Mouse (Mus musculus) retina, embryonic 14.5 days (tissue): ENCODE results near the gene 3110018I06Rik.

Experiments
- DNase-seq: peaks from one replicate; pipeline ENCODE4 v3.0.0-alpha.2; 2015; ENCODE audit warnings: low spot score

The 3110018I06Rik gene

DNA sequence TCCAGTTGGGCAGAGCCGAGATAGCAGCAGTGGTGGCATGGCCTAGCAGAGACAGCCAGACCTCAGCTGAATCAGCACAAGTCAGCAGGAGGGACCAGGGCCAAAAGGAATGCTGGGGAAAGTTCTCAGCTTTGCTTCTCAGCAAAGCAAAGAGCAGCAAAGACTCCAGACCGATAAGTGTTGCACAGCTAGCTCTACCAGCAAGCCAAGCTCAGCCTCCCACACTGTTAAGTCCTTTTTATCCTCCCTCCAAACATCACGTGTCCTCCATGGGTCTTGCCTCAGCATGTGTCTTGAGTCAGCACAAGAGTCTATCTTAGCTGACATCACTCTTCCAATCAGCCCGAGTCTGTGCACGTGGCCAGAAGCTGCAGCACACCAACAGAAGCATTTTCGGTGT lies at the start of gene 3110018I06Rik:
Gene 3110018I06Rik (plus strand): TSS at position 262 of the 400 bp plus-strand sequence.
- no peak for DNase-seq

DNA sequence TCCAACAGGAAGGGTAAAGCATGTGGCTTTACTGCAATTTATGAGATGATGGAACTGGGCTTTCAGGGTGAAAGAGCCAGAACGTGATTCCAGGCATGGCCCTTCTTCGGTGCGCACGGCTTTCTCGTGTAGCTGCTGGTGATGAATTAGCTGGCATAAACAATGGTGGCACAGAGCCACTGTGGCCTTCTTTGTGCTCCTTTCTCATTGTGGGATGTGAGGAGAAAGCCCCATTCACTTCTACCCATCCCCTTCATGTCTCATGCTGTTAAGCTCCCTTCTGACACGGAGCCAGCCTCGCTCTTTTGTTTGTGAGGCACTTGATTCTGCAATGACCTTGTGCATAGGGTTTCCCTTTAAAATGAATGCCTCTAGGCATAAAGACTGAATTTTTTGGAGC lies 43.8 kb upstream of the 3110018I06Rik start:
- no peak for DNase-seq

- no peak for DNase-seq
These were observed 30.6 kb upstream of the 3110018I06Rik start for GRCm38 (mm10) chr12:107457835-107458234.

DNA sequence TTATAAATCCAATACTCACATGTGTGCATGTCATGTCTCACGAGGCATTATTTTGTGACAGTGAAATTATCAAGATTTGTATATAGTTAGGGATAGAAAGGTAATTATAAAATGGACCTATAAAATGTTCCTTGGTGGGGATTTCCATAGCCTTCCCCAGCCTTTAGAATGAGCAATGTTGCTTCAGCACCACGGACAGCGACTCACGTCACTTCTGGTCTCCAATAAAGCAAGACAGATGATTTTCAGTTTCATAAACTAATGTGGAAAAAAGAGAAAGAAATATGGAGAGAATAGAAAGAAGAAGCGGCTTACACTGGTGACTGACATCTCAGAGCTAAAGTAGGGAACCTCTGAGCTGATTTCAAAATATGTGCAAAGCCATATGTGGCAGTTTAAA lies 23.7 kb upstream of the 3110018I06Rik start:
- peak; percentile 78 for DNase-seq

DNA sequence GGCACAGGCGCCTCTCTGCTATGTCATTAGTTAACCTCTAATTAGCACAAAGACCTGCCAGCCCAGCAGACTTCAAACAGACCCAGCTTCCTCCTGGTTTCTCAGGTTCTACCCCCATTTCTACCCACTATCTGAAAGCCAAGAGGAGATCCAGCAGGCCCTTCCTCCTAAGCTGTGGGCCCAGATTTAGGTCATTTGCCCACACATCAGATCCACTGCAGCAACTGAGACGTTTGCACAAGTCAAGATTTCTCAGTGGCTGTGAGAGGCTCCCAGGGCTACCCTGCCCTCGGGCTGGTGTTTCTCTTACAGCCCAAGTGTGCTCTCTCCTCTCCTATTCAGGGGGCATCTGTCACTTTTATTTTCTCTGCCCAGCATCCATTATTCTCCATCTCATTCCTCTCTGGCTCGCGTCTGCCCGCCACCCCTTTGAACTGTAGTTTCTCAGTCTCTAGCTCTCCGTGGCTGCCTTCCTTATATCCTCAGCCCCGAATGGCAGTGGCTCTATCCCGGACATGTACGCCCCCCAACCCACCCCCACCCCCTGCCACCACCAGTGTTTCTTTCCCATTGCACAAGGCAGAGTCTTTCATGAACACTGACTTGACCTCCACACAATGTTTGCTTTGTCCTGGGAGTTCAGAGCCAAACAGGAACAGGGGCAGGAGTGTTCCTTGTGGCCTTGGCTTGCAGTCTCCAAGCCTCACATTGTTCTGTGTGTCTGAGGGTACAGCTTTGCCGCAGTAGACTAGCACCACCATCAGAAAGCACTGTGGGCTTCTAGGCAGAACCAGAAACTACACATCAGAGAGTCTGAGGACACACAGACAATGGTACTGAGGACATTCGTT lies 11.8 kb upstream of the 3110018I06Rik start:
- DNase-seq, result no peak

DNA sequence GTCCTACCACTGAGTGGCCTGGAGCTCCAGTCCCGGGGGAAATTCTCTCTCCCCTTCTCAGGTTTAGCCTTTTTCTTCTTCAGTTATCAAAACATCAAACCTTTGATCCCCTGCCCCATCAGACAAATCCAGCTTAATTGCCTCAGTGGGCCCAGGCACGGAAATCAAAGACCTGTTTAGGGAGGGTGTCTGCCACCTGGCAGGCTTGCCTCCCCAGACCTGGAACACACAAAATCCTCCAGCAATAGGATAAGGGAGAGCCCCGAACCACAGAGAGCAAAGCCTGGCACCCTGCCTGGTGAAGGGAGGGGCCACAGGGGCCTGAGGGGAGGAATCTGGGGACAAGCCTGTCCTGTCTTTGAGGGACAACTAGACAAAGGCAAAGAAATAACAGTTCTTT lies 9.1 kb upstream of the 3110018I06Rik start:
- DNase-seq, result no peak

DNA sequence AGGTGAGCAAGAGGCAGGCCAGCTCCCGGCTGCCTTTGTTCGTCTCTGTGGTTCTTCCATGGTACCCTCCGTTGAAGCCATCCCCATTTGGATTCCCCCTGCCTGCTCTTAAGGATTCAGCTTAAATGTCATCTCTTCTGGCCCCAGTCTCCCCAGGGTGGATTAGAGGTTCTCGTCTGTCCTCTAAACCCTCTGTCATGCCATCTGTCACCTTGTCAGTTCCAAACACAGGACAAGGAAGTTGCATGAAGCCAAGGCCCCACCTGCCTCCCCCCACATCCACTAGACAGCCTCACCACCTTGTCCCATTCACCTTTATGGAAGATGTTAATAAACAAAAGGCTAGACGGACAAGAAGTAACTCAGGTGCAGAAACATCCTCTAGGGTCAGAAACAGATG lies 5.4 kb upstream of the 3110018I06Rik start:
- no peak for DNase-seq

DNA sequence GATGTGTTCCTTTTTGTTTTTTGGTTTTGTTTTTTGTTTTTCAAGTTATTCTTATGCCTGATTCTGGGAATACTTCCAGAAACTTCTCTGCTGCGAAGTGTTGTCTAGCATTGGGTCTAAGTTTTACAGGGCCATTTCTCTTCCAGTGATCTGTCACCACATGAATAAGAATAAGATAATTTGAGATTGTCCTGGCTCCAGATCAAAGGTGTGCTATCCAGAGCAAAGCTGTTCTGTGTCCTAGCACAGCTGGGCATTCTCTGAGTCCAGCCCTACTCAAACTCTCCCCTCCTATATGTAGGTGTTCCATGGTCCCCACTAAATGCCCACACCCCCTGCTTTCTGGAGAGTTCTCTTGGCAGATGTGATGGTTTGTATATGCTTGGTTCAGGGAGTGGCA lies 2.9 kb downstream of the 3110018I06Rik start:
- no peak for DNase-seq

DNA sequence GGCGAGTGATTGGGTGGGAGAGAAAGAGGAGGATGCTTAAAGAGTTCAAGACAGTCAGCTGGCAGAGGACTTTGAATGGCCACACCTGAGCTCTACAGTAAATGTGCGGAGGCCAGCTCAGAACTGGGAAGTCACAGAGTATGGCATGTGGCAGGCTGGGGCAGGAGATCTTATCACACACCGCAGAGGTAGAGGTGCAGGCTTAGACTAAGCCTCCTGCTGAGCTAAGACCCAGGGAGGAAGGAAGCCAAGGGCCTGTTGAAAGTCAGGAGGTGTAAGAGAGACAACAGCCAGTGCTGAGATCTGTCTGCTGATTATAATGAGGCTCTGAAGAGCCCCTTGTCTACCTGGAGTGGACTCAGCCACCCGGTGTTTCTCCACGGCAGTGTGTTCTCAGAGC lies 8.5 kb downstream of the 3110018I06Rik start:
- DNase-seq, result no peak

DNA sequence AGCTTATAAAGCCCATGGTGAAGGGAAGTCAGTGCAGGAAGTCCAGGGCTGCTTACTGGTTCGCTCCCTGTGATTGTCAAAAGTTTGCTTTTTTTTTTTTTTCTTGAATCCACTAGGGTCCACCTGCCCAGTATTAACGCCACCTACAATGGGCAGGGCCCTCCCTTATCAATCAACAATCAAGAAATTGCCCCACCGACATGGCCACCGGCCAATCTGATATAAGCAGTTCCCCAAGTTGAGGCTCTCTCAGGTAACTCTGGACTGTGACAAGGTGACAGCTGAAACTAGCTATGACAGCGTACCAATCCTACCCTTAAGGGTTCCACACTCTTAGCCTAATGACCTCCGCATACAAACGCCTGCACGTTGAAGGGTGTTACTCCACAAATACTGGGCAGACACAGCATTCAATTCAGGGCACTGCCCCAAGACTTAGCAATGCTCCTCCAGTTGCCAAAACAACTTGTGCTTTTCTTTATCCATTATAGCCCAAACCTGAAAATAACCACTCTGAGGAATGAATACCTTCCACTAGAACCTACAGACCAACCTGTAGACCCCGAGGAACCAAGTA lies 21.3 kb downstream of the 3110018I06Rik start:
- DNase-seq, result no peak

DNA sequence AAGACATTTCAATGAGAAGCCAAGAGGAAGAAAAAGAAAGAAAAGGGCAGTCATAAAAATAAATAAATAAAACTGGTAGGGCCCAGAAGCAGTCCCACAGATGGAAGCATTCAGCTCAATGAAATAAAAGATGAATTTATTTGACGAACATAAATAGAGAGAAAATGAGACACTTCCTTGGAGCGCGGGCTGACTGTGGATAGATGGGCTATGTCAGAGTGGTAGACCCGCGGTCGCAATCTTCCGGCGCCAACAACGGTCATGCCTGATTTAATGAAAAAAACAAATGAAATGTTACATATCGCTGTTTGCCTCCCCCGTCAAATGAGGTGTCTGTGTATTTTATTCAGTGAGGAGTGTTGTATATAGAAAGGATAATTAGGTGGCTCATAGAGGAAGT lies 22.7 kb downstream of the 3110018I06Rik start:
- no peak for DNase-seq

DNA sequence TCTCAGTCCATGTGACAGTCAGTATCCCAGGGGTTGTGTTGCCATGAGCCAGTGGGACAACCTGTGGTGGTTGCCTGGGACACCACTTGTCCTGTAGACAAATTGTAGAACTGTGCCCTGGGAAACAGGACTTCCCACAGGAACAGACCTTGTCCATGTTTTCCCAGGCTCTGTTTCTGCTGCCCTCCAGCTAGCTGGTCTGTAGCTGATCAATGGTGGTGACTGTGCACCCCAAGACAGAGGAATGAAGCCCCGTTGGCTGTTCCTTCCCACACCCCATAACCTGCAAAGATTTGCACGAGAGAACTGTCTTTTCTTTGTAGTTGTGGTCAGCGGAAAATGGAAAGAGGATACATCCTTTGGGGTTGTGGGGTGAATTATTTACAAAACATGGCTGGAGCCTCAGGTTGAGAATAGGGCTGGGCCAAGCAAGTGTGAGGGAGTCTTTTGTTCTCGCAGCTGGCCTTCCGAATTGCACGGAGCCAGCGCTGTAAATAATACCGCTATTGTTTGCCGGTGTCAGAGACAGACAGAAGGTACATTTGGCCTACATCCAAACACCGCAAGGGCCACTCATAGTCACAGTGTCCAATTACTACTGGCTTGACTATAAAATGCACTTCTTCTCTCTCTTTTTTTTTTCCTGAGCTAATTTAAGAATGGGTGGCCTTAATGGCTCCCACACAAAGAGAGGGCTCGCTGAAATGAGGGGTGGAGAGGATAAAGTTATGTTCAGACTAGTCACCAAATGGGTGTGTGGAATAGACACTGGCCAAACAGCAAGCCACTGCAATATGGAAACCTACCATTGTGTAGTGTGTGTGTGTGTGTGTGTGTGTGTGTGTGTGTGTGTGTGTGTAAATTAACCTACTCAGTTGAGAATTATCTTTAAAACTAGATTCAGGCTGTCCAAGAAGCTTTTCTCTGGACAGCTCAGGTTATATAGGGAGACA lies 28.1 kb downstream of the 3110018I06Rik start:
- peak; percentile 70 for DNase-seq

DNA sequence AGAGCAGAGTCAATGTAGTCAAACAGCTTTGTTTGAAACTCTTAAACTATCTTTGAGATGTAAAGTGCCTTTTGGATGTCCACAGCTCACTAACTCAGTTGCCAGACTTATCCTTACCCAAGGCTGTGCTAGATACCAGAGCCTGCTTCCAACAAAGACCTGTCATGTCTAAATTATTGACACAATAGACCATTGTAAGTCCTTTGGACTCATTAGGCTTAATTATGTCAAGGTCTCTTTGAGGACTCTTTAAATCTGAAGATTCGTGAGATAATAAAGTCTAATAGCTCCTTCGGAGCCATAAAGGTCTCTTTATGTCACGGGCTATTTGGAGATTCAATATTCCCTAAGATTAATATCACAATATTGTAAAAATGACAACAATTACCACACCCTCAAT lies 32.5 kb downstream of the 3110018I06Rik start:
- DNase-seq, result peak; percentile 71

DNA sequence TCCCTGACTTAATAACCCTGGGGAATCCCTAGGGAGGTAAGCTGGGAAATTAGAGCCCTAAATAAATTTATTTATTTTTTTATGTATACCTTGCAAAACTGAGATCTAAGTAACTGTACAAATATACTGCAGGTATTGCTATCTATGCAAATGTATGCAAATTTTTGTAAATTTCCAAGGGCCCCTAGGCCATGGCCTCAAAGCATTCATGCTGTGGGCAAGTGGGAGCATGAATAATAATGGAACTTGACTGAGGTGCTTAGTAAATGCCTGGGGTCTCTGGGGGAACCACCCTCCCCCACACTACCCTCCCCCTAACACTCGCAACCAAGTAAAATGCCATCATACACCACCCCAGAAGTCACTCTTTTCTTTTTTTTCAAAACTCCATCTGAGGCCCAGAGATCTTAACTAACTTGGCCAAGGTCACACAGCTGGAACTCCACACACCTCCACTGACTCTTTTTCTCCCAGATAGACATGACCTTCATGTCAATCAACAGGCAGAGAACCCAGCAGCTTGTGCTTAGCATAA lies 40.0 kb downstream of the 3110018I06Rik start:
- no peak for DNase-seq

DNA sequence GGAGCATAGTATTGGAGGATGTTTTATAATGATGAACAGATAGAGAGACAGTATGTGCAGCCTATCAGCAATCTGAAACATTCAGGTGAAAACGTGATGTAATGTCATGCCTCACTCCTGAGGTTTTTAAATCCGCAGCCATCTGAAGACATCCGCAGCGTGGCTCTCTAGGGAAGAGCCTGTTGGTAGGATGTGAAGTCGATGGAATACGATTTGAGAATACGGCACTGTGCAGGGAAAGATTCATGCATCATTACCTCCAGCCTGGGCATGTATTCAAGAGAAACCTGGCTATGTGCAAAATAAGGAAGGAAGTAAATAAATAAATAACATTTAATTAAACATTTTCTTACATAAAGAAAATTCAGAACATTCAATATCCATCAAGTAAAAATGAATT lies 44.4 kb downstream of the 3110018I06Rik start:
- DNase-seq, result no peak
